ENCODE assay signal across 1 mouse cellular context in the genomic region with DNA sequence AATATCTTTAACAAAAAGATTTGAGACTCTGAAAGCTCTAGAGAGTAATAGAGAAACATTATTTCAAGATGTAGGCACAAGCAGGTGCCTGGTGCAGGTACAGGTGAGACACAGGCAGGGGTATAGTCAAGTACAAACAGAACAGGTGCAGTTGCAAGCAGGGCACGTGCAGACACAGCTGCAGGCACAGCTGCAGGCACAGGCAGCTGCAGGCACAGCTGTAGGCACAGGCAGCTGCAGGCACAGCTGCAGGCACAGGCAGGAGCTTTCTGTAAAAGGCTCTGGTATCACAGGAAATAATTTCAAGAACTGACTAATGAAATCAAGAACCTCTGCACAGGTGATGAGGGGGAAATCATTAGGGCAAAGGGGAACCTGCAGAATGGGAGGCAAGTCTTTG.
TF ChIP-seq lines count a peak whose summit lies in the region.

No protein-coding gene starts in this region.

TF ChIP-seq in MEL, 35 proteins besides CTCF, POLR2A, EP300 and RAD21 (continued from another document):
- TF ChIP-seq KAT2A (conservative IDR thresholded peaks at IDR 0.05; ENCODE audit: low read depth, low read length): no peak
- no peak for TF ChIP-seq TAL1 (IDR thresholded peaks at IDR 0.05; ENCODE audit: low read length)
- TF ChIP-seq CHD2 (IDR thresholded peaks at IDR 0.05; ENCODE audit: low read length): no peak
TF ChIP-seq in MEL: peak in this region for 2.
